ENCODE assay signal across 28 mouse cellular contexts in the genomic region with DNA sequence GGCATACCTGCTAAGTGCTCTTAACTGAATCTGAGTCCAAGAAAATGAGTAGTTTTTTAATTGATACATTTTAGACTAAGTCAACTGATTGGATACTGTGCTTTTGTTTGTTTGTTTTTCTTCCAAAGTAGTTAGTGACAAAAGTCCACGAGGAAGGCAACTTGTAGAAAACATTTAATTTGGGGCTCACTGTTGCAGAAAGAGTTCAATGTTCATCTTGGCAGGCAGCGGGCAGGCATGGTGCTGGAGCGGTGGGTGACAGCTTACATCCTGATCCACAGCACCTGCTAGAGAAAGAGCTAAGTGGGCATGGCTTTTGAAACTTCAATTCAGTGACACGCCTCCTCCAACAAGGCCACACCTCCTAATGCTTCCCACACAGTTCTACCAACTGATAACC. TPM values are rescaled to one million over a fixed set of nuclear protein-coding genes. Genes with fewer than 3 reads are reported as not detected.
DNase-seq lines count a peak whose midpoint lies in the region; ATAC-seq lines count a peak whose summit lies in the region.
"Had no signal": no experiment of that assay in that cellular context is flagged by ENCODE, and none has a peak within 500 bp of the region (broad histone marks: within the 10 kb centered on the region; RNA-seq: fewer than 3 reads in every experiment).

No protein-coding gene starts in this region.

- no peaks in the 10 kb centered on the region for H3K27me3 ChIP-seq in kidney, embryonic 16.5 days (ENCODE audit: insufficient read depth, low read length)
- H3K27me3 ChIP-seq: CH12.LX; embryonic facial prominence, embryonic 13.5 days; embryonic facial prominence, embryonic 15.5 days; forebrain, embryonic 12.5 days; Patski had no signal

- no peak overlapping the region for H3K27ac ChIP-seq in kidney, embryonic 16.5 days (ENCODE audit: low read length)
- H3K27ac ChIP-seq: embryonic facial prominence, embryonic 13.5 days; embryonic facial prominence, embryonic 15.5 days; forebrain, embryonic 10.5 days; forebrain, embryonic 12.5 days had no signal

- no peak overlapping the region for H3K9ac ChIP-seq in kidney, embryonic 16.5 days (replicated peaks; ENCODE audit: low read length)
- H3K9ac ChIP-seq: embryonic facial prominence, embryonic 13.5 days; embryonic facial prominence, embryonic 15.5 days; forebrain, embryonic 12.5 days had no signal

- no peak overlapping the region for H3K4me2 ChIP-seq in kidney, embryonic 16.5 days (replicated peaks; ENCODE audit: low read depth, low read length)
- H3K4me2 ChIP-seq: embryonic facial prominence, embryonic 13.5 days; embryonic facial prominence, embryonic 15.5 days; forebrain, embryonic 12.5 days had no signal

- ATAC-seq in kidney, embryonic 16.5 days (ENCODE audit: low FRiP score, low TSS enrichment) = no peak
- ATAC-seq: CD4-positive, CD25-positive, alpha-beta regulatory T cell, adult 4 months; forebrain, embryonic 14.5 days; Patski had no signal

- peak; percentile 58 for DNase-seq in kidney, adult 11 months
- DNase-seq in kidney, postnatal 4 days = no peak
- peak; percentile 42 to 55 for DNase-seq in kidney, adult 8-10 months
- peak; percentile 58 to 61 for DNase-seq in kidney, postnatal 36 days
- no peak for DNase-seq in kidney, postnatal 10 days
- peak; percentile 63 for DNase-seq in R1 (ENCODE audit: low read depth, low spot score)
- DNase-seq: adrenal gland, adult 2 months; adrenal gland, postnatal 10 days; adrenal gland, postnatal 25 days; B cell, adult 2 months; cerebellum, adult 11 months; cerebellum, adult 18-20 months; cerebellum, adult 8-10 months; cerebellum, adult 9-11 months; cerebellum, postnatal 14 days; cerebellum, postnatal 36 days; embryo, embryonic 11 days had no signal

- H3K36me3 ChIP-seq in kidney, embryonic 16.5 days (ENCODE audit: insufficient read depth, low read length) = peaks cover 8% of the 10 kb centered on the region
- H3K36me3 ChIP-seq: embryonic facial prominence, embryonic 15.5 days had no signal

- peaks cover 3% of the 10 kb centered on the region; the same call in 1 of the 2 replicates for H3K9me3 ChIP-seq in kidney, embryonic 16.5 days (ENCODE audit: low read length)
- H3K9me3 ChIP-seq: embryonic facial prominence, embryonic 13.5 days; embryonic facial prominence, embryonic 15.5 days; forebrain, embryonic 10.5 days; forebrain, embryonic 12.5 days; G1E had no signal

- H3K4me3 ChIP-seq in kidney, embryonic 16.5 days (ENCODE audit: low read length) = no peak overlapping the region
- H3K4me3 ChIP-seq: embryonic facial prominence, embryonic 13.5 days; embryonic facial prominence, embryonic 15.5 days; erythroblast, embryonic 14.5 days; forebrain, embryonic 10.5 days; forebrain, embryonic 12.5 days had no signal

- 78% methylated on average over 4 of the region's 4 CpGs for WGBS in kidney, embryonic 16.5 days

- peaks cover 10% of the 10 kb centered on the region; the same call in 1 of the 2 replicates for H3K4me1 ChIP-seq in kidney, embryonic 16.5 days (ENCODE audit: insufficient read depth, low read length)

RNA-seq across cellular contexts. Expression of gene Elovl6, which starts 31.7 kb away (rescaled TPM):
- polyA plus RNA-seq in kidney, embryonic 16.5 days (2015; fragmentation: Nextera tagmentation; extraction: Ambion mirVana) = 40.5 and 54.9 TPM in 2 replicates

Comparison
In these comparisons a context has a peak if more than half of its experiments do, and no peak if none do; other contexts are left out.
1. DNase-seq: peak in kidney, adult 11 months (single experiment), kidney, adult 8-10 months (2 of 2), kidney, postnatal 36 days (2 of 2) and R1 (single experiment); none in kidney, postnatal 4 days (0 of 2) and kidney, postnatal 10 days (single experiment).